Mouse (Mus musculus): Measurements from ENCODE around the gene Tns1.
"Not testable (repeated sequence)": the region's sequence is repeated elsewhere in the genome, so short reads cannot be mapped to it uniquely, and the experiment has no call there.

Tns1 gene

GRCm38 (mm10) chr1:74124021-74124981 lies at the start of gene Tns1:
Gene Tns1 (minus strand): TSS chr1:74124449.
- in situ Hi-C loops (cut with MboI; ENCODE audit: low pct_unique_long_range_greater_than_20kb in 1 of 2, low sequenced_read_pairs in 2 of 2, unreplicated experiment in 1 of 2), result no loop called here

GRCm38 (mm10) chr1:74172722-74173121 lies 48.5 kb upstream of the Tns1 start:
- in situ Hi-C loops (cut with MboI; ENCODE audit: low pct_unique_long_range_greater_than_20kb in 1 of 2, low sequenced_read_pairs in 2 of 2, unreplicated experiment in 1 of 2), result no loop called here

- in situ Hi-C loops (cut with MboI; ENCODE audit: low pct_unique_long_range_greater_than_20kb in 1 of 2, low sequenced_read_pairs in 2 of 2, unreplicated experiment in 1 of 2), result no loop called here
These were observed 45.5 kb upstream of the Tns1 start for GRCm38 (mm10) chr1:74169721-74170120.

- in situ Hi-C loops (cut with MboI; ENCODE audit: low pct_unique_long_range_greater_than_20kb in 1 of 2, low sequenced_read_pairs in 2 of 2, unreplicated experiment in 1 of 2), result no loop called here
These were observed 42.9 kb upstream of the Tns1 start for GRCm38 (mm10) chr1:74167136-74167535.

- in situ Hi-C loops (cut with MboI; ENCODE audit: low pct_unique_long_range_greater_than_20kb in 1 of 2, low sequenced_read_pairs in 2 of 2, unreplicated experiment in 1 of 2), result no loop called here
These were observed 35.8 kb upstream of the Tns1 start for GRCm38 (mm10) chr1:74160036-74160435.

GRCm38 (mm10) chr1:74159613-74160012 lies 35.4 kb upstream of the Tns1 start:
- in situ Hi-C loops (cut with MboI; ENCODE audit: low pct_unique_long_range_greater_than_20kb in 1 of 2, low sequenced_read_pairs in 2 of 2, unreplicated experiment in 1 of 2), result not testable (repeated sequence)

- in situ Hi-C loops (cut with MboI; ENCODE audit: low pct_unique_long_range_greater_than_20kb in 1 of 2, low sequenced_read_pairs in 2 of 2, unreplicated experiment in 1 of 2), result no loop called here
These were observed 32.2 kb upstream of the Tns1 start for GRCm38 (mm10) chr1:74156381-74156910.

GRCm38 (mm10) chr1:74155435-74156012 lies 31.3 kb upstream of the Tns1 start:
- in situ Hi-C loops (cut with MboI; ENCODE audit: low pct_unique_long_range_greater_than_20kb in 1 of 2, low sequenced_read_pairs in 2 of 2, unreplicated experiment in 1 of 2), result no loop called here

- in situ Hi-C loops (cut with MboI; ENCODE audit: low pct_unique_long_range_greater_than_20kb in 1 of 2, low sequenced_read_pairs in 2 of 2, unreplicated experiment in 1 of 2), result no loop called here
These were observed 29.4 kb upstream of the Tns1 start, which contains the start of gene Cxcr2 for GRCm38 (mm10) chr1:74153461-74154184. Gene Cxcr2 (plus strand): TSS chr1:74153989.

GRCm38 (mm10) chr1:74151091-74151490 lies 26.8 kb upstream of the Tns1 start:
- in situ Hi-C loops (cut with MboI; ENCODE audit: low pct_unique_long_range_greater_than_20kb in 1 of 2, low sequenced_read_pairs in 2 of 2, unreplicated experiment in 1 of 2), result no loop called here

GRCm38 (mm10) chr1:74150101-74150500 lies 25.9 kb upstream of the Tns1 start:
- in situ Hi-C loops (cut with MboI; ENCODE audit: low pct_unique_long_range_greater_than_20kb in 1 of 2, low sequenced_read_pairs in 2 of 2, unreplicated experiment in 1 of 2), result no loop called here

GRCm38 (mm10) chr1:74149106-74149885 lies 25.0 kb upstream of the Tns1 start:
- in situ Hi-C loops (cut with MboI; ENCODE audit: low pct_unique_long_range_greater_than_20kb in 1 of 2, low sequenced_read_pairs in 2 of 2, unreplicated experiment in 1 of 2), result no loop called here

GRCm38 (mm10) chr1:74141781-74142180 lies 17.5 kb upstream of the Tns1 start:
- in situ Hi-C loops (cut with MboI; ENCODE audit: low pct_unique_long_range_greater_than_20kb in 1 of 2, low sequenced_read_pairs in 2 of 2, unreplicated experiment in 1 of 2), result no loop called here

GRCm38 (mm10) chr1:74139415-74139814 lies 15.2 kb upstream of the Tns1 start:
- in situ Hi-C loops (cut with MboI; ENCODE audit: low pct_unique_long_range_greater_than_20kb in 1 of 2, low sequenced_read_pairs in 2 of 2, unreplicated experiment in 1 of 2), result no loop called here

- in situ Hi-C loops (cut with MboI; ENCODE audit: low pct_unique_long_range_greater_than_20kb in 1 of 2, low sequenced_read_pairs in 2 of 2, unreplicated experiment in 1 of 2), result no loop called here
These were observed 11.2 kb upstream of the Tns1 start for GRCm38 (mm10) chr1:74135326-74135950.

- in situ Hi-C loops (cut with MboI; ENCODE audit: low pct_unique_long_range_greater_than_20kb in 1 of 2, low sequenced_read_pairs in 2 of 2, unreplicated experiment in 1 of 2), result no loop called here
These were observed 9.7 kb upstream of the Tns1 start for GRCm38 (mm10) chr1:74133954-74134353.

- in situ Hi-C loops (cut with MboI; ENCODE audit: low pct_unique_long_range_greater_than_20kb in 1 of 2, low sequenced_read_pairs in 2 of 2, unreplicated experiment in 1 of 2), result no loop called here
These were observed 7.8 kb upstream of the Tns1 start for GRCm38 (mm10) chr1:74132011-74132410.

All from mouse embryonic stem cell (cell line).